Mouse (Mus musculus) right cerebral cortex, postnatal 36 days (tissue): ENCODE data around the gene Vmn1r200.

Source experiments
- DNase-seq, 2 experiments: peaks; one replicate each; pipeline ENCODE4 v3.0.0; 2022; ENCODE audit warnings: low spot score in 2 of 2, mixed read lengths in 1 of 2

The Vmn1r200 gene

GRCm38 (mm10) chr13:22390073-22390472 lies at the start of gene Vmn1r200:
Gene Vmn1r200 (plus strand): TSS chr13:22390373.
- no peak for DNase-seq

GRCm38 (mm10) chr13:22350064-22350463 lies 40.1 kb upstream of the Vmn1r200 start, which contains the start of gene Vmn1r198:
Gene Vmn1r198 (plus strand): TSS chr13:22350364.
- no peak for DNase-seq

GRCm38 (mm10) chr13:22350813-22351212 lies 39.4 kb upstream of the Vmn1r200 start:
- DNase-seq = no peak

DNA sequence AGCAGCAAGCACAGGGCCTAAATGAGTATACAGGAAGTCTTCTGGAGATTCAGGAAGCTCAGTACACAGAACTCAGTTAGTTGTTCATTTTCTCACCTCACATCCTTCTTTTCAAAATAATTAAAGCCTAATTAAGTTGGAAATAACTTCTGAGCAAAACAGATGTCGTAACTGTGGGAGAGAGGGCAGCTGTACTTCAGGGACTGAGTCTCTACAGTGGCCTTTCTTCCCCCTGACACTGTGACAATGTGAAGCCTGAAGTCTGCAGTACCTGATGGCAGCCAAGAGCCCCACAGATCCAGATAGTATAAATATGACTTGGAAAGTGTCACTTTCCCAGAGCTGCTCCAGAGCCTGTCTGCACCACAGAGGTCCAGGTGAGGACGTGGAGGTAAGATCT lies 10.7 kb upstream of the Vmn1r200 start, which contains the start of gene Vmn1r199:
Gene Vmn1r199 (plus strand): TSS at position 301 of the 400 bp plus-strand sequence.
- no peak for DNase-seq

DNA sequence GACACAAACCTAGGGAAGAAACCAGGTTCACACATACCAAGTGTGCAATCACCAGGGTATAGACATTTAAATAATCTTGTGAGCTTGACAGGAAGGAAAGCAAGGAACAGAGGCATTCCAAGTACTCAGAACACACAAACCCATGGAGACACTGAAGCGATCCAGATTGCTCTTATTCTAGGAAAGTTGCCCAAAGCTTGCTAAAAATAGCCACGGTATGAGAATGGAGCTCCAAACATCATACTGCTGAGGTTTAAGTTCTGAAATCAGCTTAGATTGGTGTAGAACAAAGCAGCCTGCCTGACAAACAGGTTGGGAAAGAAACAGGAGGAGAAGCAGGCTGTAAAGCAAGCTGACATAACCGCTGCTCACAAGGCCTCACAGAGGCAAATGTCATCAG lies 9.0 kb upstream of the Vmn1r200 start:
- DNase-seq = peak in 1 of 2 experiments; percentile 30

GRCm38 (mm10) chr13:22383401-22383800 lies 6.8 kb upstream of the Vmn1r200 start:
- DNase-seq = no peak

DNA sequence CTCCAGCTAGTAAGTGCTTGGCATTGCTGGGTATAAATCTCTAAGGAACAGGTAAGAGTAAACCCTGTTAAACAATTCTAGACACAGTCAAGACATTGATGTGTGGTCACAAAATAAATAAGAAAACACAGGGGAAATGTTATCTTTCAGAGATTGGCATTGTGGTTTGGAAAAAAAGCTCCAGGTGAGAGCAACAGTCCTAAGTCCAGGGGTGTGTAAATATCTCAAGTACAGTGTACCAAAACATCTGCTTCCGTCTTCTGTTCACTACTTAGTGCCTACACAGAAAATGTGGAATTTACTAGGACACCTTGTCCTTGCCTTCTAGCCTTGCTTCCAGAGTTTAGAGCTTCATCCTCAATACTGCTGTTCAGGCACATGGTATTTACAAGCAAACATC lies 3.1 kb upstream of the Vmn1r200 start:
- DNase-seq = no peak

GRCm38 (mm10) chr13:22402978-22403377 lies 12.8 kb downstream of the Vmn1r200 start:
- DNase-seq = no peak
